Mouse (Mus musculus): ENCODE results near the gene Cldn10. TPM values are rescaled to one million over a fixed set of nuclear protein-coding genes. Genes with fewer than 3 reads are reported as not detected.

Gene Cldn10
- polyA plus RNA-seq, 1 experiment from 2014 or later = 59.2 TPM

DNA sequence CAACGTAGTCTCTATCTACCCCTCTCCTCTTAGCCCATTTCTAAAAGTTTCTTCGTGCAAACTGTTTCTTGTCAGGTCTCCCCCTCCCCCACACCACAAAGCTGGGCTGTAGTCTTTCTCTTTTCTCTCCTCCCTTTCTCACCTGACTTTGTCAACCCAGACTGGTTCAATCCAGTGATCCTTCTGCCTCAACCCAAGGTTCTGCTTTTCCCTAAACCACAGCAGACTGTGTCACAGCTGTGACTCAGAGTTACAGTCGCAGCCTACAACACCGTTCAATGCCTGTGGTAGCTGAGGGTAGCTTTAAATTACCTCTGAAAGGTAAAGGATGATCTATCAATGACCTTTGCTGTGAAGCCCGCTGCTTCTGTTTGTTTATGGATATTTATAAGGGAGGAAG lies 21.3 kb upstream of the Cldn10 start:
- WGBS = 64% methylated on average over 5 of the region's 5 CpGs
- TF ChIP-seq CTCF (IDR thresholded peaks at IDR 0.05) (no peak), EP300 (IDR thresholded peaks at IDR 0.05) (no peak)
- Histone ChIP-seq H3K4me2 (replicated peaks; ENCODE audit: low read depth, low read length) (no peak overlapping the region), H3K27ac (ENCODE audit: low read length) (no peak overlapping the region), H3K27me3 (replicated peaks; ENCODE audit: insufficient read depth, low read length) (no peaks in the 10 kb centered on the region), H3K9ac (replicated peaks; ENCODE audit: low read depth) (no peak overlapping the region), H3K36me3 (ENCODE audit: insufficient read depth, low read length) (no peaks in the 10 kb centered on the region), H3K9me3 (ENCODE audit: low read length) (no peaks in the 10 kb centered on the region), H3K4me1 (ENCODE audit: insufficient read depth, low read depth, low read length) (no peaks in the 10 kb centered on the region), H3K4me3 (ENCODE audit: low read depth, low read length) (no peak overlapping the region)
- DNase-seq (ENCODE audit: low spot score) = no peak
- no peak for ATAC-seq

DNA sequence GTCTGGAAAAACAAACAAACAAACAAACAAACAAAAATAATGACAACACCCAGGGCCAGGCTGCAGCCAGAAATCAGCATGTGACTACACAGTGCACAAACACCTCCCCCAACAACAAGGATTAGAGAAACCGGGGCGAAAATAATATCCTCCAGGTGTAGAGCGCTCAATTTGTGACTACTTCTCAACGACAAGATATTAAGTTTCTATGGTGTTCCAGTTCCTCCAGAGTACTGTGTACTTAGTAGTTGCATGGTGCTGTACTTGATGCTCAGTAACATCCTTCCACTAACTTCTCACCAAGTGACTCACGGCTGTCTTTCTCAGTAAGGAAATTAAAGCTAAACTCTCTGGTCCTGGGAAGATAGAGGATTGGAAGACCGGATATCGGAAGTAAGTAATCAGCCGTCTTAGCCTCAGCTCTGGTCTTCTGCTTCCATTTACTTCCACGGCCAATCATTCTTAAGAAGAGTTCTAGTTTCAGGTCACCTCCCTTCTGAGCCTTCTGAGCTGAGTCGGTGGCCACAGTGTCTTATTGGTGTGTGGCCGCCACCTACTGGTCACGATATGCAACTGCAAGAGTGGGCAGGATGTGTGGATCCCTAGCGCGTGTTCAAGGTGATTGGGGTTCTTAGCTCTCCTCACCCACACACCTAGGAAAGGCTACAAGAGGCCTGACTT lies 19.9 kb upstream of the Cldn10 start:
- no peaks in the 10 kb centered on the region for H3K9me3 ChIP-seq (ENCODE audit: low read length)
- H3K4me3 ChIP-seq (ENCODE audit: low read depth, low read length) = no peak overlapping the region
- 29% methylated on average over 14 of the region's 14 CpGs for WGBS
- H3K4me1 ChIP-seq (ENCODE audit: insufficient read depth, low read depth, low read length) = no peaks in the 10 kb centered on the region
- no peaks in the 10 kb centered on the region for H3K27me3 ChIP-seq (replicated peaks; ENCODE audit: insufficient read depth, low read length)
- TF ChIP-seq CTCF (IDR thresholded peaks at IDR 0.05) = peak; percentile 100
- no peak for TF ChIP-seq EP300 (IDR thresholded peaks at IDR 0.05)
- H3K9ac ChIP-seq (replicated peaks; ENCODE audit: low read depth) = no peak overlapping the region
- peak; percentile 87 for ATAC-seq
- no peak overlapping the region for H3K4me2 ChIP-seq (replicated peaks; ENCODE audit: low read depth, low read length)
- H3K36me3 ChIP-seq (ENCODE audit: insufficient read depth, low read length) = no peaks in the 10 kb centered on the region
- DNase-seq (ENCODE audit: low spot score) = peak; percentile 91
- H3K27ac ChIP-seq (ENCODE audit: low read length) = no peak overlapping the region

DNA sequence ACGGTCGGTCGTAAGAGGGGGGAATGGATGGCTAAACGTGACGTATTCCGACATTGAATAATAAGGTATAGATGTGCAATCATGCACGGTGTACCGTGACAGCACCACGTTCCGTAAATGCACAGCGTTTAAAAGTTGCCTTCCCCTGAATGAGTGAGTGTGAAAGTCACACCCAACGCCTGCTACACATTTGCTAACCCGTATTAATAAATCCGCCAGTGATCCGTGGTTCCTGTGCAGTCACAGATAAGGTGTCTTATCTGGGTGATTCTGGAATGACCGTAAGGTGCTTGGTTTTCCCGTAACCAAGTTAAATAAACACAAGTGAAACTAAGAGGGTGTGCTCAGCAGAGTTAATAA lies 19.4 kb upstream of the Cldn10 start:
- H3K36me3 ChIP-seq (ENCODE audit: insufficient read depth, low read length) = no peaks in the 10 kb centered on the region
- 33% methylated on average over 17 of the region's 17 CpGs for WGBS
- H3K4me2 ChIP-seq (replicated peaks; ENCODE audit: low read depth, low read length) = no peak overlapping the region
- no peak for ATAC-seq
- DNase-seq (ENCODE audit: low spot score) = no peak
- no peaks in the 10 kb centered on the region for H3K9me3 ChIP-seq (ENCODE audit: low read length)
- H3K4me1 ChIP-seq (ENCODE audit: insufficient read depth, low read depth, low read length) = no peaks in the 10 kb centered on the region
- no peak overlapping the region for H3K4me3 ChIP-seq (ENCODE audit: low read depth, low read length)
- no peak overlapping the region for H3K27ac ChIP-seq (ENCODE audit: low read length)
- H3K9ac ChIP-seq (replicated peaks; ENCODE audit: low read depth) = no peak overlapping the region
- no peaks in the 10 kb centered on the region for H3K27me3 ChIP-seq (replicated peaks; ENCODE audit: insufficient read depth, low read length)
- no peak for TF ChIP-seq CTCF (IDR thresholded peaks at IDR 0.05)
- no peak for TF ChIP-seq EP300 (IDR thresholded peaks at IDR 0.05)

DNA sequence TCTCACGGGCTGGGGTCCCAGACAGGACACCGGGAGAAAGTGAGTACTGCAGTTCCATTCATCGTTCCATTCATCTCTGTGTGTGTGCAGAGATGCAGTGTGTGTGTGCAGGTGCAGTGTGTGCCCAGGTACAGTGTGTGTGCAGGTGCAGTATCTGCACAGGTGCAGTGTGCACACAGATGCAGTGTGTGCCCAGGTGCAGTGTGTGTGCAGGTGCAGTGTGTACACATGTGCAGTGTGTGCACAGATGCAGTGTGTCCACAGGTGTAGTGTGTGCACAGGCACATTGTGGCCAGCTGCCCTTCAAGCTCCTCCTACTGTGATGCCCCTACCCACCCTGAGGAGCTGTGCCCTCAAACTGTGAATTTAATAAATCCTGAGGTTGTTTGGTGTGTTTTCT lies 14.0 kb upstream of the Cldn10 start:
- Histone ChIP-seq H3K9ac (replicated peaks; ENCODE audit: low read depth) (no peak overlapping the region), H3K4me3 (ENCODE audit: low read depth, low read length) (no peak overlapping the region), H3K27me3 (replicated peaks; ENCODE audit: insufficient read depth, low read length) (no peaks in the 10 kb centered on the region), H3K4me2 (replicated peaks; ENCODE audit: low read depth, low read length) (no peak overlapping the region), H3K27ac (ENCODE audit: low read length) (no peak overlapping the region), H3K4me1 (ENCODE audit: insufficient read depth, low read depth, low read length) (no peaks in the 10 kb centered on the region), H3K9me3 (ENCODE audit: low read length) (no peaks in the 10 kb centered on the region), H3K36me3 (ENCODE audit: insufficient read depth, low read length) (no peaks in the 10 kb centered on the region)
- ATAC-seq (no peak), DNase-seq (ENCODE audit: low spot score) (no peak)
- WGBS = 88% methylated on average over 3 of the region's 3 CpGs
- no peak for TF ChIP-seq EP300 (IDR thresholded peaks at IDR 0.05)
- TF ChIP-seq CTCF (IDR thresholded peaks at IDR 0.05) = no peak

DNA sequence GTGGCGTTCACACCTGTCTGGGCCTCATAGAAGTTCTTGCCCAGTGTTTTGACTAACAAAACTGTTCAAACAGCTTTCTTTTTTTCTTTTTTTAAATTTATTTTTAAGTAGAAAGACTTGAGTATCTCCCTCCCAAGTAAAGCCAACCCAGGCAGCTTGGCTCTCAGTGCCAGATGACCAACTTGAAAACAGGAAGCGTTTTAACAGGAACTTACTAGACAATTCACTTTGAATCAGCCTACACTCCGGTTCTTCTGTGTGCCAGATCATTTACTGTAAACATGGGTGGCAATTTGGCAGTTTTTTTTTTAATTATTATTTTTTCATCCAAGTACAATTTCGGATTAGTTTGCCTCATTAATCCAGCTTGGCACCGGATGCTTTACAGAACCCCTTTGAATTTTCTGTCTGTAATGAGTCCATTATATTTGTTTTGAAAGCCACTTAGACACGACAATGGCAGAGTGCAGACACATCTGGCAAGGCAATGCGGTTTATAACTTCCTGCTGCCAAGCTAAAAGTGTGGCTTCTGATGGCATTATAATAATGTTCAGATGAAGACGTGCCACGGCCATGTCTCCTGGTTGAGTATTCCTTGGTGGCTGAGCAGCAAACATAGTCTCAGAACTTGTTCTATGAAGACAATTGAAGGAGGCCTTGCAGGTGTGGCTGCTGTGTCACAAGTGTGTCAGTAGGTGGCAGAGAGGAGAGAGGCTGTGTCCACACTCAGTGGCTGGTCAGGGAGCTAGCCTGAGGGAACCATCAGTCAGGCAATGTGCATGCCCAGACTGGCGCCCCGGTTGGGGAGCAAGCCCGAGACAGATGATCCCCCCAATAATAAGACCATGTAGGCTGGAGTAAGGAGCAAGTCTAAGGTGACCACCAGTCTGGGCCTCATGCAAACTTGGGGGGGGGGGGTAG lies 12.9 kb upstream of the Cldn10 start:
- DNase-seq (ENCODE audit: low spot score) (no peak), ATAC-seq (no peak)
- no peaks in the 10 kb centered on the region for H3K9me3 ChIP-seq (ENCODE audit: low read length)
- no peaks in the 10 kb centered on the region for H3K36me3 ChIP-seq (ENCODE audit: insufficient read depth, low read length)
- no peak overlapping the region for H3K4me3 ChIP-seq (ENCODE audit: low read depth, low read length)
- no peak overlapping the region for H3K27ac ChIP-seq (ENCODE audit: low read length)
- WGBS = 69% methylated on average over 12 of the region's 12 CpGs
- no peak overlapping the region for H3K4me2 ChIP-seq (replicated peaks; ENCODE audit: low read depth, low read length)
- no peaks in the 10 kb centered on the region for H3K4me1 ChIP-seq (ENCODE audit: insufficient read depth, low read depth, low read length)
- TF ChIP-seq EP300 (IDR thresholded peaks at IDR 0.05) = no peak
- peak; percentile 64 for TF ChIP-seq CTCF (IDR thresholded peaks at IDR 0.05)
- H3K9ac ChIP-seq (replicated peaks; ENCODE audit: low read depth) = no peak overlapping the region
- no peaks in the 10 kb centered on the region for H3K27me3 ChIP-seq (replicated peaks; ENCODE audit: insufficient read depth, low read length)

DNA sequence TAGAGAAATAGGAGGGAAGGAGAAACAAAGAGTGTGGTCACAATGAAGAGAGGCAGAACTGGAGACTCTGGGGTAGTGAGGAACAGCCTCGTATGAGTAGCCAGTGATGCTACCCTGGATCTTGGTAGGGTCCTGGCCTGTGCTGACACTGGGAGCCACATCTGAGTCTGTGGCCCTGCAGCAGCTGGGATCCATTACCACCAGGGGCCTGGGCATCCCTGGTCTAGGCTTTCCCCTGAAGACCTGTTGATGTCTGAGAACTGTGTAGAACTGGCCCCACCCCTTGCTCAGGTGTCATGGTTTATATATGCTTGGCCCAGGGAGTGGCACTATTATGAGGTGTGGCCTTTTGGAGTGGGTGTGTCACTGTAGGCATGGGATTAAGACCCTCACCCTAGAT lies 12.2 kb upstream of the Cldn10 start:
- 91% methylated on average over 1 of the region's 1 CpGs for WGBS
- ATAC-seq = no peak

More for the DNA sequence above, 12.2 kb upstream of the Cldn10 start:
- no peaks in the 10 kb centered on the region for H3K27me3 ChIP-seq (replicated peaks; ENCODE audit: insufficient read depth, low read length)
- no peak overlapping the region for H3K9ac ChIP-seq (replicated peaks; ENCODE audit: low read depth)
- no peaks in the 10 kb centered on the region for H3K9me3 ChIP-seq (ENCODE audit: low read length)
- H3K4me2 ChIP-seq (replicated peaks; ENCODE audit: low read depth, low read length) = no peak overlapping the region
- TF ChIP-seq EP300 (IDR thresholded peaks at IDR 0.05) = no peak
- TF ChIP-seq CTCF (IDR thresholded peaks at IDR 0.05) = no peak
- H3K27ac ChIP-seq (ENCODE audit: low read length) = no peak overlapping the region
- no peak overlapping the region for H3K4me3 ChIP-seq (ENCODE audit: low read depth, low read length)
- no peaks in the 10 kb centered on the region for H3K36me3 ChIP-seq (ENCODE audit: insufficient read depth, low read length)
- no peaks in the 10 kb centered on the region for H3K4me1 ChIP-seq (ENCODE audit: insufficient read depth, low read depth, low read length)
- DNase-seq (ENCODE audit: low spot score) = no peak

Measured in lung, postnatal 0 days (tissue).